Mouse (Mus musculus): ENCODE data around the gene Svs1.
"Not testable (repeated sequence)": the region's sequence is repeated elsewhere in the genome, so short reads cannot be mapped to it uniquely, and the experiment has no call there.

The Svs1 gene

GRCm38 (mm10) chr6:48986444-48986990, at the start of gene Svs1:
Gene Svs1 (plus strand): TSS chr6:48986861.
- DNase-seq (ENCODE audit: low spot score) = no peak

- no peak for DNase-seq (ENCODE audit: low spot score)
Observed at GRCm38 (mm10) chr6:48949596-48949995, 37.1 kb upstream of the Svs1 start.

- no peak for DNase-seq (ENCODE audit: low spot score)
Observed at GRCm38 (mm10) chr6:48950676-48951075, 36.0 kb upstream of the Svs1 start.

GRCm38 (mm10) chr6:48951630-48952029, 35.0 kb upstream of the Svs1 start:
- no peak for DNase-seq (ENCODE audit: low spot score)

- no peak for DNase-seq (ENCODE audit: low spot score)
Observed at GRCm38 (mm10) chr6:48953220-48953619, 33.4 kb upstream of the Svs1 start.

- no peak for DNase-seq (ENCODE audit: low spot score)
Observed at GRCm38 (mm10) chr6:48954211-48954610, 32.5 kb upstream of the Svs1 start.

GRCm38 (mm10) chr6:48954946-48955345, 31.7 kb upstream of the Svs1 start:
- peak; percentile 61 for DNase-seq (ENCODE audit: low spot score)

GRCm38 (mm10) chr6:48956785-48957184, 29.9 kb upstream of the Svs1 start:
- DNase-seq (ENCODE audit: low spot score) = no peak

GRCm38 (mm10) chr6:48958053-48958452, 28.6 kb upstream of the Svs1 start:
- peak; percentile 13 for DNase-seq (ENCODE audit: low spot score)

- DNase-seq (ENCODE audit: low spot score) = not testable (repeated sequence)
Observed at GRCm38 (mm10) chr6:48959151-48959550, 27.5 kb upstream of the Svs1 start.

GRCm38 (mm10) chr6:48966696-48967095, 20.0 kb upstream of the Svs1 start:
- not testable (repeated sequence) for DNase-seq (ENCODE audit: low spot score)

GRCm38 (mm10) chr6:48967868-48968267, 18.8 kb upstream of the Svs1 start:
- DNase-seq (ENCODE audit: low spot score) = no peak

- DNase-seq (ENCODE audit: low spot score) = no peak
Observed at GRCm38 (mm10) chr6:48974663-48975062, 12.0 kb upstream of the Svs1 start, which contains the start of gene Doxl2. Gene Doxl2 (plus strand): TSS chr6:48974963.

- no peak for DNase-seq (ENCODE audit: low spot score)
Observed at GRCm38 (mm10) chr6:48979616-48980015, 7.0 kb upstream of the Svs1 start.

GRCm38 (mm10) chr6:48982305-48982704, 4.4 kb upstream of the Svs1 start:
- DNase-seq (ENCODE audit: low spot score) = no peak

GRCm38 (mm10) chr6:48989971-48990370, 3.3 kb downstream of the Svs1 start:
- no peak for DNase-seq (ENCODE audit: low spot score)

GRCm38 (mm10) chr6:48991991-48992390, 5.3 kb downstream of the Svs1 start:
- DNase-seq (ENCODE audit: low spot score) = no peak

- DNase-seq (ENCODE audit: low spot score) = no peak
Observed at GRCm38 (mm10) chr6:48998186-48998585, 11.5 kb downstream of the Svs1 start.

GRCm38 (mm10) chr6:48998796-48999195, 12.1 kb downstream of the Svs1 start:
- DNase-seq (ENCODE audit: low spot score) = no peak

GRCm38 (mm10) chr6:49003381-49003780, 16.7 kb downstream of the Svs1 start:
- no peak for DNase-seq (ENCODE audit: low spot score)

GRCm38 (mm10) chr6:49007981-49008380, 21.3 kb downstream of the Svs1 start:
- DNase-seq (ENCODE audit: low spot score) = peak; percentile 47

GRCm38 (mm10) chr6:49008420-49009160, 21.9 kb downstream of the Svs1 start:
- DNase-seq (ENCODE audit: low spot score) = no peak

GRCm38 (mm10) chr6:49009161-49009555, 22.5 kb downstream of the Svs1 start:
- no peak for DNase-seq (ENCODE audit: low spot score)

- DNase-seq (ENCODE audit: low spot score) = no peak
Observed at GRCm38 (mm10) chr6:49009665-49010064, 23.0 kb downstream of the Svs1 start.
